Mouse (Mus musculus) megakaryocyte, embryonic 14.5 days (primary cell): ENCODE measurements around the gene Sgk2.

Experiments
- FLI1 ChIP-seq: IDR thresholded peaks from 2 replicates; pipeline ENCODE4 v1.6.1; 2012; ENCODE audit warnings: low read length, inconsistent platforms, mixed read lengths
- GATA1 ChIP-seq: IDR thresholded peaks from 3 replicates; pipeline ENCODE4 v1.6.1; 2012; ENCODE audit warnings: mixed read lengths, low read length, inconsistent platforms, borderline replicate concordance

DNA sequence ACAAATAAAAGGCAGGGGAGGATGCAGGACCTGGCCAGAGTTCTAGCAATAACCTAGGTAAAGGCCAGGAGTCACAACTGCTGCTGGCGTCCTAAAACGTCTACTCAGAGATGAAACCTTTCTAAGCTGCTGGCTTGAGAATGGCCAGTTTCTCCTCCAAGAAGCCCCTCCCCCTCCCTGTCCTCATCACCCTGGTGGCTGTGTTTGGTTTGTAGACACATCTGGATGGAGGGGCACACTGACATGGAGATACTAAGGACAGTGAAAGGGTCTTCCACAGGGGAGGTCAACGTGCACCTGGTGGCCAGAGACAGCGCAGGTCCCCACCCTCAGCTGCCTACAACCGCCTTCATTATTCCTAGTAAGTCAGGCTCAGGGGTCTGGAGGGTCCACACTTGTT is 40.2 kb upstream of the Sgk2 start:
- TF ChIP-seq GATA1 (no peak), FLI1 (no peak)
